Mouse (Mus musculus) heart, postnatal 10 days (tissue): ENCODE results near the gene Nt5c1a. TPM values are rescaled to one million over a fixed set of nuclear protein-coding genes. Genes with fewer than 3 reads are reported as not detected.
A peak's percentile ranks its signal among the peaks of the same experiment; 100 is the strongest.

ENCODE experiments used
- DNase-seq, 2 experiments: peaks; one replicate each; pipeline ENCODE4 v3.0.0; 2021
- intact Hi-C: fragments of 180-260 bp; cut with DNase I; formaldehyde crosslinking; loops from one replicate; pipeline ENCODE4 v1.15.1; 2025
- total RNA-seq, 2 experiments: library from RNA; stranded (reverse); gene quantifications; 2 replicates each; pipeline ENCODE4 v1.2.3; 2021

Nt5c1a gene
- total RNA-seq, 2 experiments from 2014 or later: 33.4 to 35.0 TPM

DNA sequence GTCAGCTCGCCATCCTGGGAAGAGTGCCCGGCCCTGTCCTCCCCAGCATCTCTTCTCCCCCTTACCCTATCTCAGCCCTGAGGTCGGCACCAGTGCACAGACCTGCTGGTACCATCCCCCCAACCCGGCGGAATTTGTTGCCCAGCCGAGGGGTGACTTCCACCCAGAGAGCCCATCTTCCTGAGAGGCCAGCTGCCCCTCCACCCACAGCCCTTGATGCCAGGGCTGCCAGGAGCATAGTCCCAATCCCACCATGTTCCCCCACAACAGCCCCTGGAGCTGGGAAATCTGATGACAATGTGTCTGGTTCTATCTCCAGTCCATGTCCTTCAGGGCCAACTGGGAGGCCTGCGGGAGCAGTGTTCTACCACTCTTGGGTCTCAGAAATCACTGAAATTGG is 44.9 kb downstream of the Nt5c1a start:
- DNase-seq: peak in 1 of 2 experiments; percentile 17
- intact Hi-C loops: no loop called here

DNA sequence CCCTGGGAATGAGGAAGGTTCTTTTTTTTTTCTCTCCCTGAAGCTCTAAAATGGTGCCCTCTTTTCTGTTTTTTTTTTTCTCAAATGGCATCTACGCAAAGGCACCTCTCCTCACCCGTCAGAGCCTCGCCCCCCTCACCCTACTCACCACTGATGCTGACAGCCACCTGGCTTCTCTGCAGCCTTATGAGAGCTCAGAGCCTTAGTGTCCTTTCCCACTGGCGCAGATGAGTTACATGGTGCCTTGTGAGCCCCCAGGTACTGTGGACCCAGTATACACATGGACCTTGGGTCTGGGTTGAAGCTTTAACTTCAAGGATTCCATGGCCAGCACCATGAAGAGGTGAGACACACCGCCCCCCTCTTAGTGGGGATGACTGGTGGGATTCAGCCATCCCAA is 45.3 kb downstream of the Nt5c1a start:
- DNase-seq: no peak

DNA sequence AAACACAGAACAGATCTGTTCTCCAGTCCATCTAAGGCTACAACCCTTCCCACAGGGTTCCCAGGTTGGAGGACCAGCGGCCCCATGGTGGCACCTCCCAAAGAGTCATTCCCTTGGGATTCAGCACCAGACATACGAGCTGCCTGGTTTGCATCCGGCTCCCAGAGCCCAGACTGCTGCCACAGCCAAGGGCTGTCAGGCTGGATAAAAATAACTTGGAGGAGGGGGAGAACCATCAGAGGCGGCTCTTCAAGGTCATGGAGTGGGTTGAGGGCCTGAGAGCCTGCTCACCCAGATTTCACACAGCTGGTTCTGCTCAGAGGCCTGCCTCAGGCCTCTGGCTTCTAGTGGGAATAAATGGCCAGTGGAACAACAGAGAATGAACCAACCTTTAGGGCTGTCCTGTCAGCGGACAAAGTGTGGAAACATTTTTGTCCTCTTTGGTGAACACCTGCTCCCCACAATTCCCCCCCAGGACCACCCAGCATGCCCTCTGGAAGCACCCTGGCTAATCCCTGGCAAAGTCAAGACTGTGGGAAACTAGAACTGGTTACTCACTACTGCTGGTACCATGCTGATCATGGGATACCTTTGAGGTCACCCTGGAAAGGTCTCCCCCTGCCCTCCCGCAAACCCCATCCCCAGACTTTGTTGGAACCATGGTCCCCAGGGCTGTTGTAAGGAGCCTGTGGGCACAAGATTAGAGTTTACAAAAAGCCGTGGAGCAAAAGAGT is 46.0 kb downstream of the Nt5c1a start:
- intact Hi-C loops: no loop called here
- peak; percentile 79 to 81 for DNase-seq

More for the DNA sequence above, 45.3 kb downstream of the Nt5c1a start:
- intact Hi-C loops: no loop called here

DNA sequence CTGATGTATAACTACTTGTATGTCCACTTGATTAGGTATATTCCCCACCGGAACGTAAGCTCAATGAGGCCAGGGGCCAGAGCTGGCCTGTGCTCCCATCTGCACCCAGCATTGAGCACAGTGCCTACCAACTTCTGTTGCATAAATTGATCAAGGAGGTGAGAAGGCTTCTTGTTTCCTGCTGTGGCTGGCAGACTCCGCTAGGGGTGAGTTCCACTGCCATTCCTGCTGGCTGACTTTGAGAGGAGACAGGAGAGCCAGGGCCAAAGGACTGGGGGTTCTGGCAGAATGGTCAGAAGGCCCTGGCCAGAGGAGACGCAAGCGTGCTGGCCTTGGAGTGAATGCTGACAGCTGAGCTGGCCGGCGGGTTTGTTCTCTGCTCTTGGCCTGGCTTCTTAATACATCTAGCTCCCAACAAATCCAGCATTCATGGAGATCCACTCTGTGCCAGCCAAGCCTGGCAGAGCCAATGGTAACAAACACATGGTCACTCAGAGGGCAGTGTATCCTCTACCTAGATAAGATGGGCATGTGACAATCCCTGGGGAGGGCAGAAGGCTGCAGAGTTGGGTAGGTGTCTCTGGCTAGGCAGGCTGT is 47.8 kb downstream of the Nt5c1a start:
- peak; percentile 91 to 92 for DNase-seq
- intact Hi-C loops: no loop called here

DNA sequence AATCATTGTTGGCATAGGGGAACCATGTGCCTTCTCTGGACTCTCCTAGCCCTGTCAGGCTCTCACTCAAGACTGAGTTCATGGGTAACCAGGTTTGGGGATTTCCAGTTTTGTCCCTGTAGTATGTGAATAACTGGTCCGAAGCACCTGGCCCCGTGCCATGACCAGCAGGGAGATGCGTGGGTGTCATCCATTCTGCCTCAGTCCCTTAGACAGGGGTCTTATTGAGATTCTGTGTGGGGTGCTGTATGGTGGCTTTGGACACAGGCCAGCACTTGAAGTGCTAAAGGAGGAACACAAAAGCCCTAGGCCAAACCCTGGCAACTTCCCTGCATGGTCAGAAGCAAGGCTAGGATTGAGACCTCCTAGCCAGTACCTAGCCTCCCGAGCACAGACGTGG is 50.9 kb downstream of the Nt5c1a start:
- intact Hi-C loops: no loop called here
- peak in 1 of 2 experiments; percentile 47 for DNase-seq

DNA sequence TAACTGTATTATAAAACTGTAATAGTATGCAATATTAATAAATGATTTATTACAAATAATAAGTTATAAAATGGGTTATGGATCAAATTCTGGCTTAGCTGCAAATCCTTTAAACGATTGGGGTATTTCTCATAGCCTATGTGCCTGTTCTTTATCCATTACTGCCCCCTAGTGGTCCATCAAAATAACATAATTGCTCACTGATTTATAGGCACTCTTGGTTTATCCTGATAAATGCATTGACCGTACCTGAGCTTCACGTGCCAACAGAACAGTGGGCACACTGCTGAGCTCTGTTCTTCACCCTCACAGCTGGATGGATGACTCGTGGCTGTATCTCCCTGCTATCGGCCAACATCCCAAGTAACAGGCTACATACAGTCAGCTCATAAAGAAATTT is 53.3 kb downstream of the Nt5c1a start:
- peak; percentile 36 to 66 for DNase-seq
- intact Hi-C loops: loop anchor here (1.0 kb wide), 2 partner anchors 35 to 99 kb away; no protein-coding TSS in a partner anchor

DNA sequence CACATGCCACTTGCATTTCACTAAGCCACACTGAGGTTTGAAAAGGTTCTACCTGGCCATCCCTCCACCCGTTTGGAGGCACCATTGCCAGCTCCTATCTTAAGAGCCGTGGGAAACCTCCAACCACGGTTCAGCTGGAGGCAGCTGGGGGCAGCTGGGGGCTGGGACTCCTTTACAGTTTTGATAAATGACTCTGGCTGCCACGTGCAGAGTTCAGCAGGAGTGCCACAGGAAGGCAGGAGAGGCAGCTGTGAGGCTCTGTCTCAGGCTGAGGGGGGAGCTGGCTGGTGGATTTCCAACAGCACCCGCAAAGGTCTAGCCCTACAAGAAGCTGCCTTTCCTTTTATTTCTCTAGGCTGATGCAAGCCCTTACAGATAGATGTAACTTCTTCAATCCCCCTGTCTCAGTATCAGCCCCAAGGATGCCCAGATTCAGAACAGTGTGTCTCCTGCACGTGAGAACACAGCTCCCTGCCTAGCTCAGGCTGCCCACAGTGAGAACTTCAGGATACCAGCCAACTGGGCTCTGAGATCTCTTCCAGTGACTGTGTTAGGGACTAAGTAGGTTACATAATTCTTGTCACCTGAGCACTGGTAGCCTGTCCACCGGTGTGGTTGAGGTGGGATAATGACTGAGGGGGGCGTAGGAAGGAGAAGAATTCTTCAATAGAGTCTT is 58.9 kb downstream of the Nt5c1a start:
- intact Hi-C loops: no loop called here
- peak; percentile 31 to 43 for DNase-seq

DNA sequence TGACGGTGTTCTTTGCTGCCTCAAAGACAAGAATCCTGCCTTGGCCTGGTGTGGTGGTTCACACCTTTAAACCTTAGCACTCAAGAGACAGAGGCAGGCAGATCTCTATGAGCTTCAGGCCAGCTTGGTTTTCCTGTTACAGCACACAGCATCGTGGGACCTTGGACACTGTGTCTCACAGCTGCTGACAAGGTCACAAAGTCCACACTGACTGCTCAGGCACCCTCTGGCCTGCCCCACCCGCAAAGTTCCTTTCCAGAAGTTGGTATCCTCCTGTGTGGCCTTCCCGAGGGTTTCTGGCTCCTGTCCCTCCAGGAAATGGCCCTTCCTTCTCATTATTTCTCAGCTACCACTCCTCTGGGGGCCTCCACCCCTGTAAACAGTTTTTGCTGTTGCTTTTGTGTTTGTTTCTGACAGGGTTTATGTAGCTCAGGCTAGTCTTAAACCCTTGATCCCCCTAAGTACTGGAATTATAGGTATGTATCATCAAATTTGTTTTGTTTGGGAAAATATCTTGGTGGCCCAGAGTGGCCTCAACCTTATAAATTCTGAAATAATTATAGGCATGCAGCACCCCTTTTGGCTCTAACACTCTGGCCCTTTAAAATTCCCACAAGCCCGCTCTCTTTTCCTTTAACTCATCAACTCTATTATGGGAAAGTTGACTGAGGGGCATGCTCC is 60.6 kb downstream of the Nt5c1a start, which contains the start of gene Pabpc4:
Gene Pabpc4 (plus strand): TSS at position 631 of the 681 bp plus-strand sequence.
- DNase-seq: no peak
- intact Hi-C loops: no loop called here

Other genes starting within 250 kb of the Nt5c1a start
- gene Mfsd2a, start 240.3 kb upstream of the Nt5c1a start, total RNA-seq: 1 to 10 TPM in 1 of 2 experiments, under 1 TPM in 1; 0.12 to 2.3 TPM
- under 1 TPM; 0.22 to 0.84 TPM for gene Mycl, start 205.9 kb upstream of the Nt5c1a start, total RNA-seq
- 1 to 10 TPM; 7.7 to 8.3 TPM for gene Trit1, start 184.9 kb upstream of the Nt5c1a start, total RNA-seq
- not detected for gene Bmp8b, start 96.3 kb upstream of the Nt5c1a start, total RNA-seq
- gene Oxct2b, start 85.2 kb upstream of the Nt5c1a start, total RNA-seq: not detected
- gene Ppie, start 61.6 kb upstream of the Nt5c1a start, total RNA-seq: 10 to 100 TPM; 28.4 to 29.2 TPM
- gene Hpcal4, start 18.3 kb upstream of the Nt5c1a start, total RNA-seq: under 1 TPM; 0.40 to 0.89 TPM
- 10 to 100 TPM; 31.6 to 34.3 TPM for gene Heyl, start 32.1 kb downstream of the Nt5c1a start, total RNA-seq
- 100 to 1,000 TPM; 259 to 282 TPM for gene Pabpc4, start 60.8 kb downstream of the Nt5c1a start, total RNA-seq
- gene Oxct2a, start 122.1 kb downstream of the Nt5c1a start, total RNA-seq: not detected
- gene Bmp8a, start 141.7 kb downstream of the Nt5c1a start, total RNA-seq: under 1 TPM in 1 of 2 experiments, not detected in 1; 0.17 TPM